Mouse (Mus musculus): ENCODE measurements around the gene Unc93a2. TPM values are rescaled to one million over a fixed set of nuclear protein-coding genes. Genes with fewer than 3 reads are reported as not detected.
A peak's percentile ranks its signal among the peaks of the same experiment; 100 is the strongest.
"Not testable (repeated sequence)": the region's sequence is repeated elsewhere in the genome, so short reads cannot be mapped to it uniquely, and the experiment has no call there.

Gene Unc93a2
- polyA plus RNA-seq (2012; rRNA removed) (0.31 TPM in 2 replicates), polyA plus RNA-seq (2014; fragmentation: Nextera tagmentation; extraction: Ambion mirVana) (0.37 TPM in 2 replicates)

DNA sequence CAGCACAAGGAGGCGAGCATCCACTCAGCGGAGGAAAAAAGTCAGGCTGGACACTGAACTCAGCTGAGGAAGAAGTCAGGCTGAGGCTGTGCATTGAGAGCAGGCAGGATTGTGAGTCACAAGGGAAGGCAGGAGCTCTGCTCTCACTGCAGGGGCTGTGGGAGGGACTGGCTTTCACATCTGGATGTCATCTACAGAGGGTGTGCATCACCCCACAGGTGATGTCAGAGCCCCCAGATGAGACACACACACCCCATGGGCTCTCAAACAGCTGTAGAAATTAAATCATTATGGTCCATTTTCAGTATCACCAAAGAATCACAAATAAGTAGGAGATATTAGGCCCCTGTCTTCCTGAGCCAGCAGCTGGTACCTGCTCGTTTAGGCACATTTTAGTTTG lies at the start of gene Unc93a2:
Gene Unc93a2, minus strand, starts transcription at position 101 of the 400 bp plus-strand sequence.
- H3K27ac ChIP-seq; H3K9me3 ChIP-seq (ENCODE audit: control insufficient read depth, low read length); H3K4me2 ChIP-seq (ENCODE audit: low read depth); H3K4me1 ChIP-seq (replicated peaks; ENCODE audit: control insufficient read depth in 2 of 2, insufficient read depth in 2 of 2, low read length in 1 of 2); H3K36me3 ChIP-seq (replicated peaks; ENCODE audit: control insufficient read depth, insufficient read depth, low read depth); H3K27me3 ChIP-seq (ENCODE audit: control insufficient read depth, insufficient read depth, low read length); DNase-seq (ENCODE audit: low read depth in 3 of 3, low spot score in 3 of 3); H3K9ac ChIP-seq (replicated peaks); H3K4me3 ChIP-seq (ENCODE audit: insufficient read depth in 1 of 2, low read depth in 2 of 2, low read length in 2 of 2); ATAC-seq (ENCODE audit: insufficient read depth): not testable (repeated sequence)
- whole genome bisulfite sequencing (ENCODE audit: insufficient replicate concordance) = 57% methylated on average over 3 of the region's 3 CpGs

DNA sequence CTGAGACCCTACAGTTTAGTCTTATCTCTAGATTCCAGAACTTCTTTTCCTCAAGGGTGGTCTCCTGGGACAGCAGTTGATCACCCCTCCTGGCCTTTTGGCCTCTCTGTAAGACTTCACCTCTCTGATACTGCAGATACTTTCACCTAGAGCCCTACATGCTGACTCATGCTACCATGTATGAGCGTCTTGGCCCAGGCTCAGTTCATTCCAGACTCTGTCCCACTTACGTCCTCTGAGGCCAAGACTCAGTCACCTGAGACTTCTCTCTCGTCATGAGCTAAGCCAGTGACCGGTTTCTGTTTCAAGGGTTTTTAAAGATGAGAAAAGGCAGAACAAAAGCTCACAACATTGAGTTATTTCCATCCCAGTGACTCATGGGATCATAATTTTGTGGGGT lies 48.9 kb upstream of the Unc93a2 start:
- ATAC-seq (ENCODE audit: insufficient read depth); H3K4me3 ChIP-seq (ENCODE audit: insufficient read depth in 1 of 2, low read depth in 2 of 2, low read length in 2 of 2); H3K4me2 ChIP-seq (ENCODE audit: low read depth); DNase-seq (ENCODE audit: low read depth in 3 of 3, low spot score in 3 of 3); H3K4me1 ChIP-seq (replicated peaks; ENCODE audit: control insufficient read depth in 2 of 2, insufficient read depth in 2 of 2, low read length in 1 of 2); H3K36me3 ChIP-seq (replicated peaks; ENCODE audit: control insufficient read depth, insufficient read depth, low read depth); H3K27me3 ChIP-seq (ENCODE audit: control insufficient read depth, insufficient read depth, low read length); H3K27ac ChIP-seq; H3K9me3 ChIP-seq (ENCODE audit: control insufficient read depth, low read length); H3K9ac ChIP-seq (replicated peaks): not testable (repeated sequence)
- 66% methylated on average over 4 of the region's 4 CpGs for WGBS (ENCODE audit: insufficient replicate concordance)

DNA sequence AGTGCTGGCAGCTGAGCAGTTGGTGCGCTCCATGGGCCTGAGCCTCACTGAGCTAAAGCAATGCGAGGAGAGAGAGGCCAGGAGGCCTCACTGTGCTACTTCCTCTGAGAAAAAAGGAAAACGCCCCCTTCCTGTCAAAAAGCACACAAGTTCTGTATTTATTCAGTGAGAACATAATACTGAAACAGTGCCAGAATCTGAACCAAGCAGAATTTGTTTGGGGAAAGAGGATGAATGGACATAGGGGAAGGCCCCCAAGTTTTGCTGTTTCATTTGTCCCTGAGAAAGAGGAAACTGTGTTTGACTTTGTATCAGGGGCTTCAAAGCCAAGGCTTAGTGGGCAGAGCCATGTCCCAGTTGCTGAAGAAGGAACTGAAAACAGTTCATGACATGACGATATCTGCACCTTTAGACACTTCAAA lies 45.0 kb upstream of the Unc93a2 start:
- not testable (repeated sequence) for H3K9ac ChIP-seq (replicated peaks); H3K27ac ChIP-seq; H3K4me1 ChIP-seq (replicated peaks; ENCODE audit: control insufficient read depth in 2 of 2, insufficient read depth in 2 of 2, low read length in 1 of 2); ATAC-seq (ENCODE audit: insufficient read depth); H3K36me3 ChIP-seq (replicated peaks; ENCODE audit: control insufficient read depth, insufficient read depth, low read depth); H3K4me3 ChIP-seq (ENCODE audit: insufficient read depth in 1 of 2, low read depth in 2 of 2, low read length in 2 of 2); H3K9me3 ChIP-seq (ENCODE audit: control insufficient read depth, low read length); H3K4me2 ChIP-seq (ENCODE audit: low read depth); H3K27me3 ChIP-seq (ENCODE audit: control insufficient read depth, insufficient read depth, low read length)
- 29% methylated on average over 4 of the region's 4 CpGs for WGBS (ENCODE audit: insufficient replicate concordance)
- DNase-seq (ENCODE audit: low read depth in 3 of 3, low spot score in 3 of 3) = peak in 1 of 3 experiments; percentile 10

DNA sequence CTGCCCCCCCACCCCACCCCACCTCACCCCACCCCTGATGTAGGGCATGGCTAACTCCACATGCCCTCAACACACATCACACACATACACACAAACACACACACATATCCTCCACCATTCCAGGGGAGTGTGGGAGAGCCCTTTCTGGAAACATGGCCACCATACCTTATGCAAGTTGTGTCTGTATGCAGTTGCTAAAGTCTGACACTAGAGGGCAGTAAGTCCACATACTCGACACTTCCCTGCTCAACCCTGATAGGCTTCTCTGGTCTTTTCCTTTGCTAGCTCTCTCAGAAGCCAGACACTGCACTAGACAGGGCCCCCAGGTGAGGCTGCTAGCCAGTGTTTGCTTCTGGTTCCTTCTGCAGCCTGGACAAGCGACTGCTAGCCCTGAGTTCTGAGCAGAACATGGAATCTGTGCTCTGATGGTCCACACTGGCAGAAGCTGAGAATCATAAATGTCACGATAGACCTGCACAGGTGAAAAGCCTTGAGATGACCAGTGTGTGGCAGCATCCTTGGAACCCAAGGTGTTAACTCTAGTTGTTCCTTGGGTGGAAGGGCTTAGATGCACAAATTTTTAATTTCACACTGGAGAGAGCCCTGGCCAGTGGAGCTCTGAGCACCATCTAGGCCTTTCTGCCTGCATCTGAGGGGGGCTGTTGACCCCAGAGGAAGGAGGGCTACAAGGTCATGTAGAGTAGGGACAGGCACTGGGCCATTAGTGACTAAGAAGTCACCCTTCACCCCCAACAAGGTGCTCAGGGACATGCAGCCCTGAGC lies 35.1 kb upstream of the Unc93a2 start:
- not testable (repeated sequence) for H3K9me3 ChIP-seq (ENCODE audit: control insufficient read depth, low read length); H3K27me3 ChIP-seq (ENCODE audit: control insufficient read depth, insufficient read depth, low read length); ATAC-seq (ENCODE audit: insufficient read depth); H3K4me2 ChIP-seq (ENCODE audit: low read depth); H3K4me1 ChIP-seq (replicated peaks; ENCODE audit: control insufficient read depth in 2 of 2, insufficient read depth in 2 of 2, low read length in 1 of 2); H3K4me3 ChIP-seq (ENCODE audit: insufficient read depth in 1 of 2, low read depth in 2 of 2, low read length in 2 of 2); DNase-seq (ENCODE audit: low read depth in 3 of 3, low spot score in 3 of 3); H3K27ac ChIP-seq; H3K36me3 ChIP-seq (replicated peaks; ENCODE audit: control insufficient read depth, insufficient read depth, low read depth); H3K9ac ChIP-seq (replicated peaks)
- peak; percentile 60 for TF ChIP-seq CTCF (IDR thresholded peaks at IDR 0.05; ENCODE audit: low read depth)
- WGBS (ENCODE audit: insufficient replicate concordance) = 20% methylated on average over 3 of the region's 3 CpGs

GRCm38 (mm10) chr17:7414601-7415310 lies 29.5 kb upstream of the Unc93a2 start:
- not testable (repeated sequence) for H3K36me3 ChIP-seq (replicated peaks; ENCODE audit: control insufficient read depth, insufficient read depth, low read depth); DNase-seq (ENCODE audit: low read depth in 3 of 3, low spot score in 3 of 3); H3K27ac ChIP-seq; H3K9me3 ChIP-seq (ENCODE audit: control insufficient read depth, low read length); H3K9ac ChIP-seq (replicated peaks); H3K27me3 ChIP-seq (ENCODE audit: control insufficient read depth, insufficient read depth, low read length); H3K4me3 ChIP-seq (ENCODE audit: insufficient read depth in 1 of 2, low read depth in 2 of 2, low read length in 2 of 2); H3K4me2 ChIP-seq (ENCODE audit: low read depth); H3K4me1 ChIP-seq (replicated peaks; ENCODE audit: control insufficient read depth in 2 of 2, insufficient read depth in 2 of 2, low read length in 1 of 2); ATAC-seq (ENCODE audit: insufficient read depth)
- WGBS (ENCODE audit: insufficient replicate concordance) = 44% methylated on average over 7 of the region's 9 CpGs

DNA sequence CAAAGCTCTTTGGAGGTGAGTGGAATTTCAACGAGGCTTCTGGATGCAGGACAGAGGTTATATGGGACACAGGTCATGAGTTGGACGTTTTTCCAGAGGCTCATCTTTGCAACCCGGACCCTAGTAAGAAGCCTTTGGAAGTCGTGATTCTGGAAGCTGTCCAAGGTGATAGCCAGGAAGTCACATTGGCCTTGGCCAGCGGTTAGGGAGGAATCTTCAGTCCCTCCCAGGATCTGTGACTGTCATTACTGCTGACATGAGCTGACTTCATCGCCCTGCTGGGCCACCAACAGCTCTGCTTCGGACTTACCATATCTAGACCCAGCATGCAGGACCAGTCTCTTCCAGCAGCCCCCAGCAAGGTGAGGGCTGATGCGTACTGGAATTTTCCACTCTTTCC lies 28.1 kb upstream of the Unc93a2 start:
- not testable (repeated sequence) for H3K27ac ChIP-seq; DNase-seq (ENCODE audit: low read depth in 3 of 3, low spot score in 3 of 3); H3K4me3 ChIP-seq (ENCODE audit: insufficient read depth in 1 of 2, low read depth in 2 of 2, low read length in 2 of 2); H3K4me2 ChIP-seq (ENCODE audit: low read depth); H3K27me3 ChIP-seq (ENCODE audit: control insufficient read depth, insufficient read depth, low read length); H3K4me1 ChIP-seq (replicated peaks; ENCODE audit: control insufficient read depth in 2 of 2, insufficient read depth in 2 of 2, low read length in 1 of 2); H3K36me3 ChIP-seq (replicated peaks; ENCODE audit: control insufficient read depth, insufficient read depth, low read depth); ATAC-seq (ENCODE audit: insufficient read depth); H3K9ac ChIP-seq (replicated peaks); H3K9me3 ChIP-seq (ENCODE audit: control insufficient read depth, low read length)
- 54% methylated on average over 8 of the region's 8 CpGs for WGBS (ENCODE audit: insufficient replicate concordance)

- not testable (repeated sequence) for H3K4me3 ChIP-seq (ENCODE audit: insufficient read depth in 1 of 2, low read depth in 2 of 2, low read length in 2 of 2); H3K4me2 ChIP-seq (ENCODE audit: low read depth); DNase-seq (ENCODE audit: low read depth in 3 of 3, low spot score in 3 of 3); H3K9ac ChIP-seq (replicated peaks); H3K9me3 ChIP-seq (ENCODE audit: control insufficient read depth, low read length); H3K27me3 ChIP-seq (ENCODE audit: control insufficient read depth, insufficient read depth, low read length); ATAC-seq (ENCODE audit: insufficient read depth); H3K27ac ChIP-seq; H3K4me1 ChIP-seq (replicated peaks; ENCODE audit: control insufficient read depth in 2 of 2, insufficient read depth in 2 of 2, low read length in 1 of 2); H3K36me3 ChIP-seq (replicated peaks; ENCODE audit: control insufficient read depth, insufficient read depth, low read depth)
- WGBS (ENCODE audit: insufficient replicate concordance) = 77% methylated on average over 6 of the region's 6 CpGs
Measured at GRCm38 (mm10) chr17:7399770-7400169, 14.5 kb upstream of the Unc93a2 start.
